Mouse (Mus musculus): ENCODE data around the gene Ifnar1. TPM values are rescaled to one million over a fixed set of nuclear protein-coding genes. Genes with fewer than 3 reads are reported as not detected.
A peak's percentile ranks its signal among the peaks of the same experiment; 100 is the strongest.

The Ifnar1 gene
- polyA plus RNA-seq, 1 experiment from 2014 or later, result 18.0 TPM

- H3K27me3 ChIP-seq, result no peaks in the 10 kb centered on the region
- DNase-seq, result no peak
- peaks cover 15% of the 10 kb centered on the region for H3K4me1 ChIP-seq (replicated peaks)
- H3K4me3 ChIP-seq (replicated peaks), result no peak overlapping the region
- H3K9ac ChIP-seq, result no peak overlapping the region
- H3K27ac ChIP-seq, result no peak overlapping the region
- no peak overlapping the region for H3K4me2 ChIP-seq
- WGBS (ENCODE audit: insufficient replicate concordance), result 91% methylated on average over 12 of the region's 12 CpGs
- peaks cover 57% of the 10 kb centered on the region for H3K36me3 ChIP-seq
- ATAC-seq (ENCODE audit: low read depth), result no peak
- H3K9me3 ChIP-seq (replicated peaks), result no peaks in the 10 kb centered on the region
Measured at GRCm38 (mm10) chr16:91506396-91506795, 21.4 kb downstream of the Ifnar1 start.

GRCm38 (mm10) chr16:91512161-91512787 lies 27.2 kb downstream of the Ifnar1 start:
- Histone ChIP-seq H3K4me1 (replicated peaks) (peaks cover 36% of the 10 kb centered on the region), H3K27ac (no peak overlapping the region), H3K27me3 (no peaks in the 10 kb centered on the region), H3K9me3 (replicated peaks) (no peaks in the 10 kb centered on the region), H3K9ac (no peak overlapping the region), H3K4me3 (replicated peaks) (no peak overlapping the region), H3K36me3 (peaks cover 5% of the 10 kb centered on the region), H3K4me2 (no peak overlapping the region)
- peak; percentile 66 for DNase-seq
- ATAC-seq (ENCODE audit: low read depth), result peak; percentile 45; the same call in 1 of the 2 replicates
- 33% methylated on average over 7 of the region's 7 CpGs for WGBS (ENCODE audit: insufficient replicate concordance)

GRCm38 (mm10) chr16:91513099-91513498 lies 28.1 kb downstream of the Ifnar1 start:
- Histone ChIP-seq H3K4me1 (replicated peaks) (peaks cover 33% of the 10 kb centered on the region), H3K9me3 (replicated peaks) (no peaks in the 10 kb centered on the region), H3K4me3 (replicated peaks) (no peak overlapping the region), H3K9ac (no peak overlapping the region), H3K27me3 (no peaks in the 10 kb centered on the region), H3K4me2 (no peak overlapping the region), H3K36me3 (no peaks in the 10 kb centered on the region), H3K27ac (0 out of 2 replicates have a peak overlapping the region, but pooled peaks have one; percentile 34)
- WGBS (ENCODE audit: insufficient replicate concordance), result 80% methylated on average over 6 of the region's 6 CpGs
- DNase-seq (no peak), ATAC-seq (ENCODE audit: low read depth) (no peak)

- Histone ChIP-seq H3K36me3 (no peaks in the 10 kb centered on the region), H3K4me2 (no peak overlapping the region), H3K4me3 (replicated peaks) (no peak overlapping the region), H3K4me1 (replicated peaks) (peaks cover 27% of the 10 kb centered on the region), H3K9me3 (replicated peaks) (no peaks in the 10 kb centered on the region), H3K27me3 (peaks cover 9% of the 10 kb centered on the region; the same call in 1 of the 2 replicates), H3K9ac (no peak overlapping the region), H3K27ac (peak overlapping the region; percentile 68)
- peak; percentile 89 for ATAC-seq (ENCODE audit: low read depth)
- peak; percentile 41 for DNase-seq
- WGBS (ENCODE audit: insufficient replicate concordance), result 21% methylated on average over 7 of the region's 7 CpGs
Measured at GRCm38 (mm10) chr16:91517020-91517419, 32.0 kb downstream of the Ifnar1 start.

GRCm38 (mm10) chr16:91522040-91522439 lies 37.0 kb downstream of the Ifnar1 start:
- Histone ChIP-seq H3K4me1 (replicated peaks) (peaks cover 24% of the 10 kb centered on the region), H3K27me3 (peaks cover 22% of the 10 kb centered on the region), H3K4me2 (no peak overlapping the region), H3K27ac (peak overlapping the region; percentile 24), H3K4me3 (replicated peaks) (no peak overlapping the region), H3K9ac (no peak overlapping the region), H3K36me3 (no peaks in the 10 kb centered on the region), H3K9me3 (replicated peaks) (peaks cover 5% of the 10 kb centered on the region)
- ATAC-seq (ENCODE audit: low read depth) (0 out of 2 replicates have a peak, but pooled peaks have one; percentile 26), DNase-seq (no peak)
- 45% methylated on average over 5 of the region's 5 CpGs for WGBS (ENCODE audit: insufficient replicate concordance)

GRCm38 (mm10) chr16:91522479-91523309 lies 37.7 kb downstream of the Ifnar1 start:
- 17% methylated on average over 18 of the region's 18 CpGs for WGBS (ENCODE audit: insufficient replicate concordance)
- ATAC-seq (ENCODE audit: low read depth), result peak; percentile 68
- Histone ChIP-seq H3K9me3 (replicated peaks) (peaks cover 5% of the 10 kb centered on the region), H3K4me1 (replicated peaks) (peaks cover 24% of the 10 kb centered on the region), H3K4me3 (replicated peaks) (no peak overlapping the region), H3K27ac (peak overlapping the region; percentile 24), H3K9ac (no peak overlapping the region), H3K4me2 (no peak overlapping the region), H3K36me3 (no peaks in the 10 kb centered on the region), H3K27me3 (peaks cover 22% of the 10 kb centered on the region)
- no peak for DNase-seq

- no peak for ATAC-seq (ENCODE audit: low read depth)
- peaks cover 28% of the 10 kb centered on the region for H3K4me1 ChIP-seq (replicated peaks)
- peaks cover 22% of the 10 kb centered on the region for H3K27me3 ChIP-seq
- WGBS (ENCODE audit: insufficient replicate concordance), result 58% methylated on average over 5 of the region's 5 CpGs
- no peak overlapping the region for H3K9ac ChIP-seq
- H3K9me3 ChIP-seq (replicated peaks), result peaks cover 5% of the 10 kb centered on the region
- no peak overlapping the region for H3K4me3 ChIP-seq (replicated peaks)
- H3K36me3 ChIP-seq, result no peaks in the 10 kb centered on the region
- DNase-seq, result no peak
- no peak overlapping the region for H3K4me2 ChIP-seq
- H3K27ac ChIP-seq, result no peak overlapping the region
Measured at GRCm38 (mm10) chr16:91524206-91524605, 39.2 kb downstream of the Ifnar1 start.

- Histone ChIP-seq H3K9me3 (replicated peaks) (peaks cover 5% of the 10 kb centered on the region), H3K27ac (no peak overlapping the region), H3K4me2 (no peak overlapping the region), H3K9ac (no peak overlapping the region), H3K27me3 (peaks cover 16% of the 10 kb centered on the region), H3K36me3 (no peaks in the 10 kb centered on the region), H3K4me3 (replicated peaks) (no peak overlapping the region), H3K4me1 (replicated peaks) (peaks cover 28% of the 10 kb centered on the region)
- WGBS (ENCODE audit: insufficient replicate concordance), result 88% methylated on average over 6 of the region's 6 CpGs
- DNase-seq, result no peak
- no peak for ATAC-seq (ENCODE audit: low read depth)
Measured at GRCm38 (mm10) chr16:91526274-91526673, 41.2 kb downstream of the Ifnar1 start.

GRCm38 (mm10) chr16:91527051-91527450 lies 42.0 kb downstream of the Ifnar1 start:
- Histone ChIP-seq H3K9ac (0 out of 2 replicates have a peak overlapping the region, but pooled peaks have one; percentile 33), H3K36me3 (no peaks in the 10 kb centered on the region), H3K27me3 (peaks cover 13% of the 10 kb centered on the region), H3K27ac (no peak overlapping the region), H3K4me1 (replicated peaks) (peaks cover 28% of the 10 kb centered on the region), H3K4me3 (replicated peaks) (no peak overlapping the region), H3K4me2 (peak overlapping the region; percentile 19), H3K9me3 (replicated peaks) (peaks cover 5% of the 10 kb centered on the region)
- 59% methylated on average over 10 of the region's 10 CpGs for WGBS (ENCODE audit: insufficient replicate concordance)
- DNase-seq (no peak), ATAC-seq (ENCODE audit: low read depth) (peak; percentile 3; the same call in 1 of the 2 replicates)

GRCm38 (mm10) chr16:91527500-91527899 lies 42.5 kb downstream of the Ifnar1 start:
- 26% methylated on average over 5 of the region's 5 CpGs for WGBS (ENCODE audit: insufficient replicate concordance)
- DNase-seq (no peak), ATAC-seq (ENCODE audit: low read depth) (peak; percentile 52)
- Histone ChIP-seq H3K36me3 (no peaks in the 10 kb centered on the region), H3K4me2 (peak overlapping the region; percentile 19), H3K4me1 (replicated peaks) (peaks cover 30% of the 10 kb centered on the region), H3K27me3 (peaks cover 8% of the 10 kb centered on the region), H3K27ac (no peak overlapping the region), H3K9ac (peak overlapping the region; percentile 33; the same call in 1 of the 2 replicates), H3K9me3 (replicated peaks) (peaks cover 5% of the 10 kb centered on the region), H3K4me3 (replicated peaks) (no peak overlapping the region)

GRCm38 (mm10) chr16:91528578-91528977 lies 43.5 kb downstream of the Ifnar1 start:
- ATAC-seq (ENCODE audit: low read depth), result no peak
- WGBS (ENCODE audit: insufficient replicate concordance), result 77% methylated on average over 9 of the region's 9 CpGs

More at GRCm38 (mm10) chr16:91528578-91528977, 43.5 kb downstream of the Ifnar1 start:
- Histone ChIP-seq H3K4me3 (replicated peaks) (no peak overlapping the region), H3K9ac (no peak overlapping the region), H3K4me1 (replicated peaks) (peaks cover 35% of the 10 kb centered on the region), H3K27ac (no peak overlapping the region), H3K4me2 (no peak overlapping the region), H3K36me3 (no peaks in the 10 kb centered on the region), H3K27me3 (peaks cover 5% of the 10 kb centered on the region; the same call in 1 of the 2 replicates), H3K9me3 (replicated peaks) (peaks cover 5% of the 10 kb centered on the region)
- no peak for DNase-seq
